Mouse (Mus musculus) CH12.LX (cell line): ENCODE data around the gene Asic4.

Experiments
- CHD1 ChIP-seq: IDR thresholded peaks from 2 replicates; pipeline ENCODE4 v1.6.1; 2012; ENCODE audit warnings: low read depth, low read length, improper control_type of control experiment, inconsistent platforms
- CHD2 ChIP-seq: IDR thresholded peaks from 2 replicates; pipeline ENCODE4 v1.6.1; 2011; ENCODE audit warnings: low read length, improper control_type of control experiment
- CTCF ChIP-seq, 2 experiments: IDR thresholded peaks in 1 of 2; conservative IDR thresholded peaks in 1 of 2; 2 replicates each; pipeline ENCODE4 v1.5.1; 2011 to 2012; ENCODE audit warnings: low read depth in 2 of 2, low read length in 2 of 2, improper control_type of control experiment in 1 of 2, inconsistent platforms in 1 of 2, mild to moderate bottlenecking in 1 of 2, moderate library complexity in 1 of 2
- EP300 ChIP-seq: IDR thresholded peaks from 2 replicates; pipeline ENCODE4 v1.6.1; 2011; ENCODE audit warnings: low read length, improper control_type of control experiment
- IRF4 ChIP-seq: IDR thresholded peaks from 2 replicates; pipeline ENCODE4 v1.6.1; 2014; ENCODE audit warnings: low read depth, mild to moderate bottlenecking, inconsistent platforms, low read length, improper control_type of control experiment
- MAX ChIP-seq: IDR thresholded peaks from 2 replicates; pipeline ENCODE4 v1.6.1; 2011; ENCODE audit warnings: low read length, improper control_type of control experiment
- MAZ ChIP-seq: IDR thresholded peaks from 2 replicates; pipeline ENCODE4 v1.6.1; 2012; ENCODE audit warnings: low read depth, mild to moderate bottlenecking, inconsistent platforms, low read length, improper control_type of control experiment, moderate library complexity
- MYC ChIP-seq: IDR thresholded peaks from 2 replicates; pipeline ENCODE4 v1.6.1; 2011; ENCODE audit warnings: low read depth, mild to moderate bottlenecking, improper control_type of control experiment, low read length
- POLR2AphosphoS2 ChIP-seq: IDR thresholded peaks from 2 replicates; pipeline ENCODE4 v1.6.1; 2011; ENCODE audit warnings: low read depth, low read length, improper control_type of control experiment
- SMC3 ChIP-seq: IDR thresholded peaks from 2 replicates; pipeline ENCODE4 v1.6.1; 2011; ENCODE audit warnings: low read depth, low read length, improper control_type of control experiment
- TCF12 ChIP-seq: IDR thresholded peaks from 2 replicates; pipeline ENCODE4 v1.6.1; 2014; ENCODE audit warnings: low read depth, mild to moderate bottlenecking, inconsistent platforms, low read length, improper control_type of control experiment
- USF1 ChIP-seq: IDR thresholded peaks from 2 replicates; pipeline ENCODE4 v1.6.1; 2014; ENCODE audit warnings: low read depth, mild to moderate bottlenecking, inconsistent platforms, low read length, improper control_type of control experiment

DNA sequence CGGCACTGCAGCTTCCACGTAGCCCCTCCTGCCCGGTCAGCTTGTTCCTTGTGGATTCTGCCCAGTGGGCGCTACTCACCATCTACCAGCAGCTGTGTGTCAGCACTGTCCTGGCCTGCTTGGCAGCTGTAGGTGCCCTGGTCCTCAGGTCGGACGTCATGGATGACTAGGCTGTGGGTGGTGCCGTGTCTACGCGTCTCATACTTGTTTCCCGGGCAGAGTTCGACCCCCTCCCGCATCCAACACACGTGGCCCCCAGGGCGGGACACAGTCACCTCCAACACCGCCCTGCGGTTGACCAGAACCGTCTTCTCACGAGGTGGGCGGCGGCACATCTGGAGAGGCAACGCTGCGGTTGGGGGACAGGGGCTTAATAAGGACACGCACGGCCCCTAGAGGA lies 36.3 kb downstream of the Asic4 start:
- TF ChIP-seq MAZ, result no peak
- no peak for TF ChIP-seq SMC3
- no peak for TF ChIP-seq CHD2
- no peak for TF ChIP-seq EP300
- TF ChIP-seq TCF12, result no peak
- TF ChIP-seq MAX, result no peak
- TF ChIP-seq CTCF (conservative IDR thresholded peaks at IDR 0.05 in 1 of 2, IDR thresholded peaks at IDR 0.05 in 1 of 2; ENCODE audit: low read depth in 2 of 2, low read length in 2 of 2), result no peak
- TF ChIP-seq CHD1, result no peak
- no peak for TF ChIP-seq MYC
- TF ChIP-seq IRF4, result no peak
- no peak for TF ChIP-seq POLR2AphosphoS2
- no peak for TF ChIP-seq USF1
